Mouse (Mus musculus) liver, embryonic 14.5 days (tissue): Measurements from ENCODE around the gene Blvra. TPM values are rescaled to one million over a fixed set of nuclear protein-coding genes. Genes with fewer than 3 reads are reported as not detected.
"Not testable (repeated sequence)": the region's sequence is repeated elsewhere in the genome, so short reads cannot be mapped to it uniquely, and the experiment has no call there.

Source experiments
- ATAC-seq: fragments of 200-750 bp; cut with Nextera tagmentation; 2 replicates; pipeline ENCODE4 v1.8.0; 2017; ENCODE audit warnings: moderate number of reproducible peaks, mild to moderate bottlenecking, moderate library complexity; ENCODE audit not compliant: insufficient read depth
- DNase-seq, 3 experiments: peaks; one replicate each; pipeline ENCODE4 v3.0.0-alpha.2; 2012 to 2013; ENCODE audit warnings: low read depth in 3 of 3, low spot score in 3 of 3
- H3K27ac ChIP-seq: fragments of 300-500 bp; sonication (generic); 2 replicates; pipeline ENCODE4 v1.5.1; 2014; ENCODE audit warnings: moderate library complexity, mild to moderate bottlenecking, control low read depth, inconsistent platforms
- H3K27me3 ChIP-seq: fragments of 300-500 bp; sonication (generic); 2 replicates; pipeline ENCODE4 v1.6.1; 2014; ENCODE audit warnings: mild to moderate bottlenecking, low read length, moderate library complexity; ENCODE audit not compliant: control insufficient read depth, insufficient read depth
- H3K36me3 ChIP-seq: fragments of 300-500 bp; sonication (generic); replicated peaks from 2 replicates; pipeline ENCODE4 v1.6.1; 2014; ENCODE audit warnings: low read depth; ENCODE audit not compliant: control insufficient read depth, insufficient read depth
- H3K4me1 ChIP-seq, 2 experiments: fragments of 200-500 bp in 1 of 2; fragments of 300-500 bp in 1 of 2; sonication (generic) in 1 of 2; replicated peaks; 2 replicates each; pipeline ENCODE4 v1.6.1; 2012 to 2014; ENCODE audit warnings: antibody characterized with exemption in 1 of 2, inconsistent platforms in 1 of 2, low read length in 1 of 2; ENCODE audit not compliant: control insufficient read depth in 2 of 2, insufficient read depth in 2 of 2
- H3K4me2 ChIP-seq: fragments of 300-500 bp; sonication (generic); 2 replicates; pipeline ENCODE4 v1.6.1; 2014; ENCODE audit warnings: low read depth, mild to moderate bottlenecking, control low read depth, moderate library complexity
- H3K4me3 ChIP-seq, 2 experiments: fragments of 200-500 bp in 1 of 2; fragments of 300-500 bp in 1 of 2; sonication (generic) in 1 of 2; 2 replicates each; pipeline ENCODE4 v1.5.1; 2012 to 2014; ENCODE audit warnings: low read depth in 2 of 2, low read length in 2 of 2, mild to moderate bottlenecking in 2 of 2, control low read depth in 1 of 2, inconsistent platforms in 1 of 2, moderate library complexity in 1 of 2; ENCODE audit not compliant: insufficient read depth in 1 of 2
- H3K9ac ChIP-seq: fragments of 300-500 bp; sonication (generic); replicated peaks from 2 replicates; pipeline ENCODE4 v1.6.1; 2014; ENCODE audit warnings: mild to moderate bottlenecking, control low read depth, moderate library complexity
- H3K9me3 ChIP-seq: fragments of 300-500 bp; sonication (generic); 2 replicates; pipeline ENCODE4 v1.6.1; 2016; ENCODE audit warnings: low read length, mixed read lengths; ENCODE audit not compliant: control insufficient read depth
- CTCF ChIP-seq: IDR thresholded peaks from 2 replicates; pipeline ENCODE4 v1.5.1; 2016; ENCODE audit warnings: antibody characterized with exemption, low read depth, control low read depth
- EP300 ChIP-seq: IDR thresholded peaks from 2 replicates; pipeline ENCODE4 v1.6.1; 2016; ENCODE audit warnings: antibody characterized with exemption, low read depth
- WGBS: fragments of 180-500 bp; shearing (Covaris S2); extraction: QIAGEN DNeasy Blood & Tissue Kit; methylation state at CpG from one replicate; pipeline ENCODE4 v1.1.7; 2014; ENCODE audit not compliant: insufficient replicate concordance; 5-methylcytosine and 5-hydroxymethylcytosine counted together
- polyA plus RNA-seq, 2 experiments: library from polyadenylated mRNA; depleted of rRNA in 1 of 2; stranded (reverse) in 1 of 2; unstranded in 1 of 2; fragments of >200 nt; fragmentation: Nextera tagmentation in 1 of 2; extraction: Ambion mirVana in 1 of 2; gene quantifications; 2 replicates each; pipeline versions ENCODE4 v1.2.1 to v1.2.3; 2012 to 2014

The Blvra gene
- polyA plus RNA-seq, 2 experiments = 25.1 to 63.7 TPM

DNA sequence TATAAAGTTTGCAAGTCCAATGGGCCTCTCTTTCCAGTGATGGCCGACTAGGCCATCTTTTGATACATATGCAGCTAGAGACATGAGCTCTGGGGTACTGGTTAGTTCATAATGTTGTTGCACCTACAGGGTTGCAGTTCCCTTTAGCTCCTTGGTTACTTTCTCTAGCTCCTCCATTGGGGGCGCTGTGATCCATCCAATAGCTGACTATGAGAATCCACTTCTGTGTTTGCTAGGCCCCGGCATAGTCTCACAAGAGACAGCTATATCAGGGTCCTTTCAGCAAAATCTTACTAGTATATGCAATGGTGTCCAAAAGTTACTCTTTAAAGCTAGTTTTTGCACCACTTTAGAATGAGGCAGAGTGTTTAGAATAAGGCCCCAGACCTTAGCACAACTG, 64.8 kb downstream of the Blvra start:
- Histone ChIP-seq H3K4me1 (peaks cover 16 to 20% of the 10 kb centered on the region in 2 experiments), H3K36me3 (peaks cover 11% of the 10 kb centered on the region)
- not testable (repeated sequence) for H3K9ac ChIP-seq, ATAC-seq, H3K4me3 ChIP-seq, H3K4me2 ChIP-seq, DNase-seq, H3K27ac ChIP-seq, H3K27me3 ChIP-seq, H3K9me3 ChIP-seq
- 22% methylated on average over 2 of the region's 3 CpGs for WGBS
- TF ChIP-seq CTCF = peak; percentile 48; the same call in 1 of the 2 replicates

DNA sequence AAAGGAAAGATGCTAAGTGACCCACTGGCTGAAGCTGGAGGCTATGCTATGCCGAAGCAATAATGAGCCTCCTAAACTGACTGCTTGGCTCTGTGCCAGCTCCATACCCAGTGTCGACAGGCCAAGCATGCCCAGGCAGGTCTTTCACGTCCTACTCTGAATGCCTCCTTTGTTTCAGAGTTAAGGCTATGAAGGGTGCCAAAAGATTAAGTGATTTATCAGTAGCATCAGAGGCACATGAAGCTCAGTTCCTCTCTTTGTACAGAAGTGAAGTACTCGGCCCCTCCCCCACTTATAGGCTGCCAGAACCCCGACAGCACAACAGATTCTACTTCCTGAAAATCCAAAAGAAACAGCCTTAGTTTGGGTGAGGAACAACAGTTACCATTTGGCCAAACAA, 66.5 kb downstream of the Blvra start:
- ATAC-seq = no peak
- Histone ChIP-seq H3K36me3 (peaks cover 23% of the 10 kb centered on the region), H3K4me1 (peaks cover 17 to 18% of the 10 kb centered on the region in 2 experiments), H3K27me3 (no peaks in the 10 kb centered on the region), H3K4me2 (no peak overlapping the region; the same call in 1 of the 2 replicates), H3K27ac (no peak overlapping the region), H3K4me3 (no peak overlapping the region), H3K9me3 (no peaks in the 10 kb centered on the region), H3K9ac (no peak overlapping the region)
- 12% methylated on average over 5 of the region's 5 CpGs for WGBS
- TF ChIP-seq EP300 (no peak), CTCF (no peak)
- DNase-seq = peak in 1 of 3 experiments; percentile 15

DNA sequence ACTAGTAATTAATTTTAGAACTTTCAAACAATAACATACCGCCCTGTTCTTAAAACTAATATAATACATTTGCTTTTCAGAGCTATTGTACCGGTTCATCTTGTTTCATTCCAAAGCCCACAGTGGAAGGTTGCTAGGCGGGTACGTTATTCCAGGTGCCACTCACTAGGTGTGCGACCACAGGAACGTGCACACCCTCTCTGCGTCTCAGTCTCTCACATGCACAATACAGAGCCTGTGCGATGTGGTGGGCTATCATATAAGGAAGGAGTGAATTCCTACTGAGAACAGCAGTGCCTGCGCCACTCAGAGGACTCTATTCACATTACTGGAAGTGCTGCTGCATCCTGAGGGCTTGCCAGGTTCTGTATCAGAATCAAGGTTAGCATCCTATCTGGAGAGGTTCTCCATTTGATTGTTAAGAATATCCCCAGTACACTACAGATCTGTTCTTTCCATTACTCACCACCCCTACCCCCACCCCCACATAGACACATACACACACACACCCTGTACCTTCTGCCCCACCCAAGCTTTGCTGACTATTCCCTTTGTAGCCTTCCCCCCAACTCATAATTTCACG, 67.5 kb downstream of the Blvra start:
- WGBS = 82% methylated on average over 10 of the region's 10 CpGs
- H3K9ac ChIP-seq = no peak overlapping the region

DNA sequence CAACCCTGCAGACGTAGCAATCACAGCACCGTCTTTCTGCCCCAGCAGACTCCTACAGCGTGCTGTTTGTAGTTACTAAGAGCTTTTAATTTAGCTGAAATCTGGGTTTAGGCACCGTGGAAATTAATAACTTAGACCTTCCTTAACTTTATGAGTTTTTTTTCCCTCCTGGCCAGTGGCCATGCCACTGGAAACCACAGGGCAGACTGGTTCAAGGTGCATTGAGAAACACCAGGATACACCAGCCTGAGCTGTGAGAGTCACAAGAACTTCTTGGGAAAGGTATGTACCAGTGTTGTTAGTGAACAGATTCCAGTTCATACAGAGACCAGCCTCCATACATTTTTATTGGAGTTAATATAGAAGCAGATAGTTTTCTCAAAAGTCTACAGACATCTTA, 68.0 kb downstream of the Blvra start:
- no peak overlapping the region for H3K4me3 ChIP-seq
- H3K36me3 ChIP-seq = peaks cover 23% of the 10 kb centered on the region
- H3K9me3 ChIP-seq = no peaks in the 10 kb centered on the region
- H3K4me1 ChIP-seq = peaks cover 15 to 16% of the 10 kb centered on the region in 2 experiments
- DNase-seq = no peak
- no peak overlapping the region for H3K4me2 ChIP-seq
- no peaks in the 10 kb centered on the region for H3K27me3 ChIP-seq
- 78% methylated on average over 4 of the region's 4 CpGs for WGBS
- ATAC-seq = no peak
- no peak overlapping the region for H3K9ac ChIP-seq
- TF ChIP-seq CTCF = no peak
- no peak for TF ChIP-seq EP300
- H3K27ac ChIP-seq = no peak overlapping the region

More for the DNA sequence above, 67.5 kb downstream of the Blvra start:
- H3K4me3 ChIP-seq = no peak overlapping the region
- ATAC-seq (no peak), DNase-seq (no peak)
- H3K4me1 ChIP-seq = peaks cover 14 to 16% of the 10 kb centered on the region in 2 experiments
- H3K36me3 ChIP-seq = peaks cover 23% of the 10 kb centered on the region
- TF ChIP-seq CTCF (no peak), EP300 (no peak)
- no peak overlapping the region for H3K27ac ChIP-seq
- no peak overlapping the region for H3K4me2 ChIP-seq
- H3K27me3 ChIP-seq = no peaks in the 10 kb centered on the region
- H3K9me3 ChIP-seq = no peaks in the 10 kb centered on the region

DNA sequence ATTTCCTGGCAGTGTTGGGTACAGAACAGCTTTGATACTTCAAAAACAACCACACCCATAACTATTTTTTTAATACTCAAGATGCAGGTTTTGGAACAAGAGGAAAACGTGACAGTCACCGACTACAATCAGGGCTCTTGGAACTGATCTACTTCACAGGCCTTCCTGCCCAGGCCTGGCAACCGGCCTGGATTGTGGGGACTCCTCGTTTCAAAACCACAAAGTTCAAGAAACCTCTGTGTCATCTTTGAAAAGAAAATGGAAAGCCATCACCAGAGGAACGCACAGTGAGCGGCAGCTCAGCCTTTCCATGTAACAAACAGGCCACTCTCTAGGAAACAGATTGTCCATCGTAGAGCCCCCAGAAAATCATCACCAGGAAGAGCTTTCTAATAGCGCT, 68.6 kb downstream of the Blvra start:
- no peaks in the 10 kb centered on the region for H3K27me3 ChIP-seq
- no peak for TF ChIP-seq EP300
- TF ChIP-seq CTCF = no peak
- H3K4me1 ChIP-seq = peaks cover 21 to 23% of the 10 kb centered on the region in 2 experiments
- 79% methylated on average over 8 of the region's 8 CpGs for WGBS
- no peak overlapping the region for H3K4me3 ChIP-seq
- no peak overlapping the region for H3K4me2 ChIP-seq
- H3K36me3 ChIP-seq = peaks cover 23% of the 10 kb centered on the region
- ATAC-seq (no peak), DNase-seq (no peak)
- no peaks in the 10 kb centered on the region for H3K9me3 ChIP-seq
- H3K9ac ChIP-seq = no peak overlapping the region
- H3K27ac ChIP-seq = no peak overlapping the region
